Mouse (Mus musculus) layer of hippocampus, adult 9-11 months (tissue): Measurements from ENCODE around the gene Diexf.

ENCODE experiments used
- DNase-seq: peaks from one replicate; pipeline ENCODE4 v3.0.0; 2022

Gene Diexf

DNA sequence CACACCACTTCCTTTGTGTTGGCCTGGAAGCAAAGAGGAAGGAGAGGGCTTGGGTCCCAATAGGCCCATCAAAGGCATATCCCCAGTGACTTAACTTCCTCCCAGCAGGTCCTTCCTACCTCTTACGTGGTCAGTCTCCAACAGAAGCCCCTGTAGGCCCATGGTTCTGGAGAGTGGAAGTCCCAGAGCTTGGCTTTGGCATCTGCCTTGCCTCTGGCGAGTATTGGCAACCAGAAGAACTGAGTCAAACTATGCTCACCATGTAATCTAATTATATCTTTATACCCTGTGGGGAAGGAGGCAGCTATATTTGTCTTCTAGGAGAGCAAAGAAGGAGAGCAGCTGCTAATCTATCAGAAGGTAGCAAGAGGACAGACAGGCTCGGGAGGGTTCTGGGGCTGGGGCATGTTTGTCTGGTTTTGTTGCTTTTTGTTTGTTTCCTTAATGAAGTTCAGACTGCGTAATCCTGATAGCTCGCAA lies 44.5 kb downstream of the Diexf start:
- DNase-seq = no peak

DNA sequence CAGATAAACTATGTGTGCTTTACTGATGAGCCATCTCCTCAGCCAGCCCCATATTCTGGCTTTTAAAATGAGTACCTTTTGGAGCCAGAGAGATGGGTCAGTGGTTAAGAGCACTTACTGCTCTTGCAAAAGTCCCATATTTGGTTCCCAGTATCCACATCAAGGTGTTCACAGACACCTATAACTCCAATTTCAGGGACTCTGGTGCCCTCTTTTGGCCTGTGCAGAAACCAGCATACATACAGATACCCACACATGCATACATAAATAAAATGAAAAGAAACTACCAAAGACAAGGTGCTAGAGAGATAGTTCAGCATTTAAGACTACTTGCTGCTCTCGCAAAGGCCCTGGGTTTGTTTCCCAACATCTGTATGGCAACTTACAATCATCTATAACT lies 46.1 kb downstream of the Diexf start:
- no peak for DNase-seq

DNA sequence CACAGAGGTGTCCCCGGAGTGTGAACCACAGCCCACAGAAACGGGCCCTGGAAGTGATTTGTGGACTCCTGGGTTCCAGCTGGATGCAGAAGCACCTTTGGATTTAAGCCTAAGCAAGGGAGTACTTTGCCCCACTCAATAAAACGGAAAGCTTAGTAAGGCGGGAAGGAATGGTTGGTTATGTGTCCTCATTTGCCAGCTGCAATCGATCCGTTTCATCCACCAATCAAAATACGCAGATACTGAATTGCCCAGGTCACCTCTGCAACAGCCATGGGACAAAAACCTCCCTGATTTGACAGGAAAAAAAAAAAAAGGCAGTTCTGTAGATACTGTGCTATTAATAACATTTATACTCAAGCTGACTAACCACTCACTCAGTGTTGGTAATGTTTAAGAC lies 47.0 kb downstream of the Diexf start:
- DNase-seq = no peak

DNA sequence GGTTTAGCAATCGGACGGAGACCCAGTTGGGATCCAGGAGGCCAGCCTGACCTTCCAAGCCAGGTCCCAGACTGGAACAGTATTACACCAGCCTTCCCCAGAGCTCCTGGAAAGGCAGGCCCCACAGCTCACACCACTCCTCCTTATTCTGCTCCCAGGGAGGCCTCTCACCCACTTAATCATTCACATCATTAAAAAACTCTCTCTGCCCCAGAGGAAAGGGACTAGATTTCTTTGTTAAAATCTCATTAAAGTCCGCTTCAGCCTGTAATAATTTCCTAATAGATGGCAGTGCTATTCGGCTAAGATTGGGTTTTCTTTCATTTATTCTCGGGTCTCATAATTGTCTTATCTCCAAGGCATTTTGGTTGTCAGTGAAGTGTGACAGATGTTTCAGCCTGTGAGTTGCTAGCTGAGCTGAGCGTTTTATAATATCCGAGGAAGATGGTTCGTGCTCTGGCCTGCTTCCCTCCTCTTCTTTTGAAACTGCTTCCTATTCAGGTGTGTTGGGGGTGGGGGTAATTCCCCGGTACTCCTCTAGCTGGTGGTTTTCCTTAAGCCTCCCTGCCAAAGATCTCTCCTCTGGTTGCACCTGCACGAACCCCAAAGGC lies 47.7 kb downstream of the Diexf start:
- no peak for DNase-seq

DNA sequence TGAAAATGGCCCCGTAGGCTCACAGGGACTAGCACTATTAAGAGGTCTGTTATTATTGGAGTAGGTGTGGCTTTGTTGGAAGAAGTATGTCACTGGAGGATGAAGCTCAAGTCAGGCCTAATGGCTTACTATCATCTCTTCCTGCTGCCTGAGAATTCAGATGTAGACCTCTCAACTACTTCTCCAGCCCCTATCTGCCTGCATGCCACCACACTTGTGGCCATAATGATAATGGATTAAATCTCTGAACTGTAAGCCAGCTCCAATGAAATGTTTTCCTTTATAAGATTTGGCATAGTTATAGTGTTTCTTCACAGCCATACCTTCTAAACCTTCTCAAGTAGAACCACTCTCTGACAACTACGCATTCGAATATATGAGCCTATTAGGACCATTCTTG lies 67.5 kb downstream of the Diexf start:
- no peak for DNase-seq

DNA sequence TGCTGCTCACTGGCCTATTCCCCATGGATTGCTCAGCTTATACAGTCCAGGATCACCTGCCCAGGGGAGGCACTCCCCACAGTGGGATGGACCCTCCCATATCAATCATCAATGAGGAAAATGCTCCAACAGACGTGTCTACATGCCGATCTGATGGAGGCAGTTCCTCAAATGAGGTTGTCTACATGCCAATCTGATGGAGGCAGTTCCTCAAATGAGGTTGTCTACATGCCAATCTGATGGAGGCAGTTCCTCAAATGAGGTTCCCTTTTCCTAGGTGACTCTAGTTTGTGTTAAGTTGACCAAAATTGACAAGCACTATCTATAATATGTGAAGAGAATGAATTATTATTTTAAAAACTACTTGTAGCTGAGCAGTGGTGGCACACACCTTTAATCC lies 69.9 kb downstream of the Diexf start:
- DNase-seq = no peak

DNA sequence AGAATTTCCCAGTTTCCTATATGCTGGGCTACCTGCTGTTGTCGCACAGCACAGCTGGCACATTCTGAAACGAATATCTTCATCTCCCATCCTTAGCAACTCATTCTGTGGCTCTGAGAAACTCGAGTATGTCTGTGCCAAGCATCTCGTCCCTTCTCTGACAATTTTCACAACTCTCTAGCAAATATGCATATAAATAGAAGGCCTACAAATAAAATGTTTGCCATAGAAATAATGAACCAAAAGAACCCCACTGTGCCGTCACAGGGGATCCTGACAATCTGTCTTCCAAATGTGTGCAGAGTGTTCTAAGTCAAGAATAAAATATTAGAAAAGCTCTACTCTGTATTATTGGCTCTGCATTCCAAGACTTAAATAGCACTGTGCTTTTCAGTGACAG lies 70.5 kb downstream of the Diexf start:
- DNase-seq = peak; percentile 43

DNA sequence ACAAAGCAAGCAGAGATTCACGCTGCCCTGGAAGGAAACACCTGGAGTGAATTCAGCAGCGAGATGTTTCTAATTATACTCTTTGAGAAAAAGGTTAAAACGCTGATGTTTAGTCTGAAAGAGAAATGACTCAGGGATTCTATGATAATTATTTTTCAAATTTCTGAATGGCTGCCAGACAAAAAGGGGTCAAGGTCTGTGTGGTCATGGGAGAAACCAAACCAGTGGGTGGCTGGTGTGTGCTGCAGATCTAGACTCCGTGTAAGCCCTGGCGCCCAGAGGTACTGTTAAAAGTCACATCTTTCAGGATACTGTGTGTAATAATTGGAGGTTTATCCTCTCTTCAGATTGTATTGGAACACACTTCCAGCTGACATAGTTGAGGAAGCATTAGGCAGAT lies 75.7 kb downstream of the Diexf start:
- DNase-seq = no peak

DNA sequence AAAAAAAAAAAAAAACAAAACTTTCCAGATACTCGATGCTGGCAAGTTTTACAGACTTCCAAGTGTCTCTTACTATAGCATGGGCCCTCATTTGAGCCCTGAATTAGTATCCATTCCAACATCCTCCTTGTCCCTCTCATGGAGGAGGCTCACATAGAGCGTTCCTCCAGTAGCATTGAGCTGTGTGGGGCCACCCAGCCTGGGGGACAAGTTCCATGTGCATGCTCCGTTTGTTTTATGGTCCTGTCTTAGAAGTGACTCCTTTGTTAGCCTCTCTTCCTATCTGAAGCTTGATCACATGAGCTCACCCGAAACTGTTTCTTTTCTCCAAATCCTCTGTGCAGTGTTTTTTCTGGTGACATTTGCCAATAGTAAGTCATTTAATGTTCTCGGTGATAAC lies 77.0 kb downstream of the Diexf start:
- DNase-seq = no peak

DNA sequence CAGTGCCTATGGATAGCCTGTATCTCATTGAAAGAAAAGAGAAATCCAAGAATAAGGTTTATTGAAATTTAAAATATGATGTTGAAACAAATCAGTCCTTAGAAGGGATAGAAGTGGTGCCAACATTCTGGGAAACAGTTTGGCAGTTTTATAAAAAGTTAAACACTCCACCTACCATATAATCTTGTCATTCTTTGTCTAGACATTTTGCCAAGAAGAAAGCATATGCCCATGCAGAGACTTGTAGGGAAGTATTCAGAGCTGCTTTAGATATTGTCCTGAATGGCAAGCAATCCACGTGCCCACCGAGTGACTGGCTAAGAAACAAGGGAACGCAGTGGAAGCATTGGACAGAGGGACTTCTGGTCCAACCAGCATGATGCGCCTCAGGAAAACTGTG lies 82.5 kb downstream of the Diexf start:
- DNase-seq = peak; percentile 17

DNA sequence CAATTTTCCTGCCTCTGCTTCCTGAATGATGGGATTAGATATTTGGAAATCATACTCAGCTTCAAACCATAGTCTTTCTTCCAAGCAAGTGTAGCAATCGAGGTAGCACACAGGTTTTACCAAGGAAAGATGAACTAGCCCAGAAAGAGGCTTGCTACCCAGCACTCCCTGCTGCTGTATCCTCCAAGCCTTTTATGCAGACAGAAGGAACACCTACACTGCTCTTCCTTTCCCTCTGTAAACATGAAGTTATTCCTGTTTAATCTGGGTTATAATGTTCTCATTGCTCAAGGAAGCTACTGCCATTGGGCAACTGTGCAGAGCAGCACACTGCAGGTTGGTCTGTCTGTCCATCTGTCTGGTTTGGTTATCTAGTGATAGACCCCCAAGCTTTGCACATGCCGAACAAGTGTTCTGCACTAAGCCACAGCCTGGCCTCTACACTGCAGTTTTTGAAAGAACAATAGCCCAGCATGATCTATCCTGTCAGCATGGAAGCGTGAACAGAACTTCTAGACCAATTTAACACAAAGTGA lies 87.2 kb downstream of the Diexf start:
- DNase-seq = peak; percentile 61
